Mouse (Mus musculus): ENCODE results near the gene Entpd7.

GRCm38 (mm10) chr19:43679474-43679981, 9.9 kb upstream of the Entpd7 start:
- no peak for TF ChIP-seq CTCF (IDR thresholded peaks at IDR 0.05; ENCODE audit: control insufficient read depth, insufficient read depth, low read length)
- TF ChIP-seq POLR2A (IDR thresholded peaks at IDR 0.05; ENCODE audit: borderline replicate concordance, control insufficient read depth, low read depth, low read length) = no peak
